Mouse (Mus musculus) ES-E14 (cell line): ENCODE measurements around the gene Ccdc40. TPM values are rescaled to one million over a fixed set of nuclear protein-coding genes. Genes with fewer than 3 reads are reported as not detected.

Experiments used
- DNase-seq: peaks from one replicate; pipeline ENCODE4 v3.0.0-alpha.2; 2013; ENCODE audit warnings: low read depth, low spot score
- H3K27ac ChIP-seq: 2 replicates; pipeline ENCODE4 v1.5.1; 2012; ENCODE audit warnings: low read depth, mild to moderate bottlenecking, low read length, moderate library complexity, mixed read lengths; ENCODE audit not compliant: poor library complexity, insufficient read depth, severe bottlenecking
- H3K36me3 ChIP-seq: 2 replicates; pipeline ENCODE4 v1.6.1; 2012; ENCODE audit warnings: mild to moderate bottlenecking, low read length, moderate library complexity, mixed read lengths; ENCODE audit not compliant: control insufficient read depth, poor library complexity, insufficient read depth, severe bottlenecking
- H3K4me1 ChIP-seq, 2 experiments: fragments of 150-350 bp in 1 of 2; sonication (generic) in 1 of 2; 2 replicates each; pipeline ENCODE4 v1.6.1; 2012; ENCODE audit warnings: low read length in 2 of 2, mild to moderate bottlenecking in 1 of 2, mixed read lengths in 1 of 2; ENCODE audit not compliant: control insufficient read depth in 2 of 2, insufficient read depth in 2 of 2, poor library complexity in 1 of 2
- H3K4me3 ChIP-seq, 2 experiments: fragments of 150-350 bp in 1 of 2; sonication (generic) in 1 of 2; 2 replicates each; pipeline ENCODE4 v1.5.1; 2012; ENCODE audit warnings: low read length in 2 of 2, low read depth in 1 of 2, mild to moderate bottlenecking in 1 of 2, mixed read lengths in 1 of 2; ENCODE audit not compliant: insufficient read depth in 1 of 2, poor library complexity in 1 of 2, severe bottlenecking in 1 of 2
- H3K9ac ChIP-seq: 2 replicates; pipeline ENCODE4 v1.6.1; 2012; ENCODE audit warnings: low read depth, mild to moderate bottlenecking, low read length, mixed read lengths; ENCODE audit not compliant: poor library complexity, insufficient read depth, severe bottlenecking
- H3K9me3 ChIP-seq: fragments of 150-350 bp; sonication (generic); 2 replicates; pipeline ENCODE4 v1.6.1; 2012; ENCODE audit warnings: low read depth, mild to moderate bottlenecking, low read length; ENCODE audit not compliant: control insufficient read depth, insufficient read depth
- CHD2 ChIP-seq: IDR thresholded peaks from 2 replicates; pipeline ENCODE4 v1.6.1; 2014; ENCODE audit warnings: mild to moderate bottlenecking, low read depth, low read length, inconsistent platforms
- HCFC1 ChIP-seq: IDR thresholded peaks from 2 replicates; pipeline ENCODE4 v1.6.1; 2012; ENCODE audit warnings: low read length, inconsistent platforms, borderline replicate concordance; ENCODE audit not compliant: insufficient read depth
- MAFK ChIP-seq: IDR thresholded peaks from 2 replicates; pipeline ENCODE4 v1.6.1; 2014; ENCODE audit warnings: mild to moderate bottlenecking, low read depth, low read length, inconsistent platforms; ENCODE audit not compliant: insufficient read depth
- ZC3H11A ChIP-seq: IDR thresholded peaks from 2 replicates; pipeline ENCODE4 v1.6.1; 2012; ENCODE audit warnings: low read depth, mild to moderate bottlenecking, inconsistent platforms, low read length, borderline replicate concordance
- ZNF384 ChIP-seq: IDR thresholded peaks from 2 replicates; pipeline ENCODE4 v1.6.1; 2012; ENCODE audit warnings: low read depth, low read length, inconsistent platforms
- in situ Hi-C, 2 experiments: fragments of 600-800 bp; cut with MboI; formaldehyde crosslinking; loops; one replicate each; pipeline ENCODE4 v1.15.1; 2025; ENCODE audit warnings: low sequenced_read_pairs in 2 of 2, inconsistent platforms in 1 of 2; ENCODE audit not compliant: unreplicated experiment in 2 of 2
- total RNA-seq: library from RNA; depleted of rRNA; stranded (reverse); fragments of 300-350 nt; gene quantifications from 2 replicates; pipeline ENCODE4 v1.2.3, GENCODE M21; 2012

The Ccdc40 gene
- total RNA-seq, 1 experiment = 6.2 TPM

GRCm38 (mm10) chr11:119203423-119203822, 24.9 kb upstream of the Ccdc40 start:
- H3K4me1 ChIP-seq = peaks cover 0 to 2% of the 10 kb centered on the region in 2 experiments; a peak in 1 of 4 replicates
- no peak overlapping the region for H3K27ac ChIP-seq
- no peaks in the 10 kb centered on the region for H3K9me3 ChIP-seq
- DNase-seq = no peak
- H3K36me3 ChIP-seq = no peaks in the 10 kb centered on the region; the same call in 1 of the 2 replicates
- H3K9ac ChIP-seq = no peak overlapping the region
- H3K4me3 ChIP-seq = no peak overlapping the region
- in situ Hi-C loops = no loop called here
- no peak for TF ChIP-seq CHD2
- TF ChIP-seq ZC3H11A = no peak
- TF ChIP-seq ZNF384 = no peak
- TF ChIP-seq MAFK = no peak
- TF ChIP-seq HCFC1 = no peak

GRCm38 (mm10) chr11:119205738-119206137, 22.6 kb upstream of the Ccdc40 start:
- Histone ChIP-seq H3K4me3 (no peak overlapping the region), H3K27ac (no peak overlapping the region), H3K36me3 (peaks cover 5% of the 10 kb centered on the region; the same call in 1 of the 2 replicates), H3K4me1 (peaks cover 1 to 8% of the 10 kb centered on the region in 2 experiments; a peak in 1 of 4 replicates), H3K9me3 (no peaks in the 10 kb centered on the region), H3K9ac (no peak overlapping the region)
- in situ Hi-C loops = no loop called here
- TF ChIP-seq MAFK (no peak), HCFC1 (no peak), ZC3H11A (no peak), ZNF384 (no peak), CHD2 (no peak)
- DNase-seq = peak; percentile 36

DNA sequence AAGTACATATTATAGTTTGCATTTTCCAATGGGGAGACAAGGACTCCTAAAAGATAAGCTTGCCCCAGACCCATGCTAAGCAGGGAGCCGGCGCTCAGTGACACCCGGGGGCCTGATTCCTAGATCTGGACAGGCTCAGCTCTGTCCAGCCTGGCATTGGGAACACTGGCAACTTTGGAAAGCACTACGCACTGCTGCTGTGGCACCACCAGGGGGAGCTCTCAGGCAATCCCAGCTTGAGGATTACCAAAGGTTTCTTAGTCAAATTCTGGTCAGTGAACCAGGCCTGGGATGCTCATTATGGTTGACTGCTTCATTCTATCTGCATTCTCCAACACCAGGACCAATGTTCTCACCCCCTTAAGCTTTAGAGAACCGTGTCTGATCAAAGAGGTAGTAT, 21.8 kb upstream of the Ccdc40 start:
- Histone ChIP-seq H3K36me3 (peaks cover 5% of the 10 kb centered on the region; the same call in 1 of the 2 replicates), H3K9ac (no peak overlapping the region), H3K9me3 (no peaks in the 10 kb centered on the region), H3K4me3 (no peak overlapping the region), H3K4me1 (peaks cover 1 to 9% of the 10 kb centered on the region in 2 experiments; a peak in 1 of 4 replicates), H3K27ac (no peak overlapping the region)
- TF ChIP-seq CHD2 (no peak), ZC3H11A (no peak), MAFK (no peak), ZNF384 (0 out of 2 replicates have a peak, but pooled peaks have one; percentile 3)
- peak; percentile 51 for DNase-seq
- in situ Hi-C loops = no loop called here

GRCm38 (mm10) chr11:119207986-119208385, 20.4 kb upstream of the Ccdc40 start:
- H3K9me3 ChIP-seq = no peaks in the 10 kb centered on the region
- no peak for DNase-seq
- H3K9ac ChIP-seq = no peak overlapping the region
- in situ Hi-C loops = no loop called here
- no peak overlapping the region for H3K4me3 ChIP-seq
- H3K27ac ChIP-seq = no peak overlapping the region
- peaks cover 5% of the 10 kb centered on the region; the same call in 1 of the 2 replicates for H3K36me3 ChIP-seq
- no peak for TF ChIP-seq HCFC1
- TF ChIP-seq CHD2 = no peak
- TF ChIP-seq ZNF384 = no peak
- TF ChIP-seq MAFK = no peak
- no peak for TF ChIP-seq ZC3H11A
- peaks cover 1 to 14% of the 10 kb centered on the region in 2 experiments; a peak in 2 of 4 replicates for H3K4me1 ChIP-seq
